Mouse (Mus musculus) ES-E14 (cell line): ENCODE measurements around the gene Ehmt2.

Source experiments
- CHD2 ChIP-seq: IDR thresholded peaks from 2 replicates; pipeline ENCODE4 v1.6.1; 2014; ENCODE audit warnings: mild to moderate bottlenecking, low read depth, low read length, inconsistent platforms
- HCFC1 ChIP-seq: IDR thresholded peaks from 2 replicates; pipeline ENCODE4 v1.6.1; 2012; ENCODE audit warnings: low read length, inconsistent platforms, borderline replicate concordance; ENCODE audit not compliant: insufficient read depth
- MAFK ChIP-seq: IDR thresholded peaks from 2 replicates; pipeline ENCODE4 v1.6.1; 2014; ENCODE audit warnings: mild to moderate bottlenecking, low read depth, low read length, inconsistent platforms; ENCODE audit not compliant: insufficient read depth
- ZC3H11A ChIP-seq: IDR thresholded peaks from 2 replicates; pipeline ENCODE4 v1.6.1; 2012; ENCODE audit warnings: low read depth, mild to moderate bottlenecking, inconsistent platforms, low read length, borderline replicate concordance
- ZNF384 ChIP-seq: IDR thresholded peaks from 2 replicates; pipeline ENCODE4 v1.6.1; 2012; ENCODE audit warnings: low read depth, low read length, inconsistent platforms

DNA sequence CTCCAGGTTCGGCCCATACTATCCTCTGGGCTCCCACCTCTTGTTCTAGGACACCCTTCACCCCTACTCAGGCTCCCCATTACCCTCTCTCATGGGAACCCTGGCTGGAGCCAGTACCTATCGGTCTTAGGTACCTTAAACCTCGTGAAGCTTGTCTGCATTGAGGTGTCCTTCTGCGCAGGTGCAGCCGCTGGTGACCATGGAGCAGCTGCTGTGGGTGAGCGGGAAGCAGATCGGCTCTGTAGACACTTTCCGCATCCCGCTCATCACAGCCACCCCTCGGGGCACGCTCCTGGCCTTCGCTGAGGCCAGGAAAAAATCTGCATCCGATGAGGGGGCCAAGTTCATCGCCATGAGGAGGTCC, 33.4 kb downstream of the Ehmt2 start:
- no peak for TF ChIP-seq ZC3H11A
- TF ChIP-seq ZNF384 = no peak
- TF ChIP-seq HCFC1 = no peak
- TF ChIP-seq CHD2 = no peak
- TF ChIP-seq MAFK = no peak
